Mouse (Mus musculus): ENCODE results near the gene Mettl7b. TPM values are rescaled to one million over a fixed set of nuclear protein-coding genes. Genes with fewer than 3 reads are reported as not detected.

Mettl7b gene
- polyA plus RNA-seq, 1 experiment, result not detected

DNA sequence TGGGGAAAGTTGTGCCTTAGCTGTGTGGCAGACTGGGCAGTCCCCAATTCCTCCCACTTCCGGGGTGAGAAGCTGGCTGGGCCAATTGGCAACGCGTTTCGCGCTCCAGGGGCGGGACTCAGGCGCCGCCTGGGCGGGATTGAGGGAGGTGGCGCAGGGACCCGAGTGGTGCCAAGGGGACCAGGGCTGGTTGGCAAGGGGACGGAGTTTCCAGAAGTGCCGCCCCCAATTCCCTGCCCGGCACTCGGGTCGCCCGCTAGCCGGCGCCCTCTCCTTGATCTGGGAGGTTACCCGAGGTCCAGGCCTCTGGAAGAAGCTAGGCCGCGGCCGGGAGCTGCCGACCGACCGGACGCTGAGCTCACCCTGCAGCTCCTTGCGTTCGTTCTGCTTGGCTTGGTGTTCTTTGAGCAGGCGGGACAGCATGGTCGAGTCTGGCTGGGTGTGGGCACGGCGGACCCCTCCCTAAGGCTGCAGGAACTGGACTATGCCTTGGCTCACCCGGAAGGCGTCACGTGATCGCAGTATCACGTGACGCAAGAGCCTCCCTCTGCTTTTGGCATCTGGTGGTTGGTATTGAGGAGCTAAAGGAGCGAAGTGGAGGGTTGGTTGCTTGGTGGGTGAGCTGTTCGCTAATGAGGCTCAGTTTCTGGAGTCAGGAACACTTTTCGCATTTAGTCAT, 37.6 kb downstream of the Mettl7b start:
- H3K4me3 ChIP-seq (ENCODE audit: insufficient read depth, poor library complexity, severe bottlenecking), result peak overlapping the region; percentile 36
- no peaks in the 10 kb centered on the region for H3K79me3 ChIP-seq (ENCODE audit: low read depth)
- peak; percentile 66 for TF ChIP-seq CEBPB (IDR thresholded peaks at IDR 0.05; ENCODE audit: low read depth)
- TF ChIP-seq CTCF (IDR thresholded peaks at IDR 0.05; ENCODE audit: control insufficient read depth, insufficient read depth, insufficient read length), result peak; percentile 64
- no peak for TF ChIP-seq MYOD1 (IDR thresholded peaks at IDR 0.05; ENCODE audit: control insufficient read depth, insufficient read length, low read depth)
- peak; percentile 100 for TF ChIP-seq USF1 (IDR thresholded peaks at IDR 0.05; ENCODE audit: low read depth)
- no peak for TF ChIP-seq MYOG (IDR thresholded peaks at IDR 0.05; ENCODE audit: control insufficient read depth, extremely low read depth, insufficient read length)
- TF ChIP-seq MAX (IDR thresholded peaks at IDR 0.05), result peak; percentile 74
- TF ChIP-seq FOSL1 (IDR thresholded peaks at IDR 0.05; ENCODE audit: insufficient read depth, low read length, poor library complexity, severe bottlenecking), result no peak
- H3K27me3 ChIP-seq (ENCODE audit: control insufficient read depth, insufficient read depth, insufficient read length), result no peaks in the 10 kb centered on the region
- H3ac ChIP-seq (ENCODE audit: control insufficient read depth, insufficient read length, low read depth), result peak overlapping the region; percentile 91
- peaks cover 7% of the 10 kb centered on the region for H3K36me3 ChIP-seq (ENCODE audit: control insufficient read depth, insufficient read depth)
- peaks cover 23% of the 10 kb centered on the region for H3K79me2 ChIP-seq (ENCODE audit: control insufficient read depth, insufficient read depth)

DNA sequence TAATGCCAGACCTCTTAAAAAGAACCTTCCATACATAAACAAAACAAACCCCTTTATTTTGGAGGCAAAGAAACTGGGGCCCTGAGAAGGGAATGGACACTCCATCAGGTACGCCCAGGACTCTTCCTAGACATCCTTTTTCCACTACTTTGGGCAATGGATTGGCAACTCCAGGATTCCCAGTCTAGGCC, 38.1 kb downstream of the Mettl7b start, which contains the start of gene Rdh5:
Gene Rdh5 (minus strand): TSS at position 67 of the 191 bp plus-strand sequence.
- Histone ChIP-seq H3K79me3 (ENCODE audit: low read depth) (no peaks in the 10 kb centered on the region), H3ac (ENCODE audit: control insufficient read depth, insufficient read length, low read depth) (peak within 1 kb of the TSS; percentile 91), H3K36me3 (ENCODE audit: control insufficient read depth, insufficient read depth) (peaks cover 12% of the 10 kb centered on the region), H3K27me3 (ENCODE audit: control insufficient read depth, insufficient read depth, insufficient read length) (no peaks in the 10 kb centered on the region), H3K79me2 (ENCODE audit: control insufficient read depth, insufficient read depth) (peaks cover 23% of the 10 kb centered on the region), H3K4me3 (ENCODE audit: insufficient read depth, poor library complexity, severe bottlenecking) (peak within 1 kb of the TSS; percentile 36)
- TF ChIP-seq FOSL1 (IDR thresholded peaks at IDR 0.05; ENCODE audit: insufficient read depth, low read length, poor library complexity, severe bottlenecking) (no peak), MAX (IDR thresholded peaks at IDR 0.05) (no peak), CEBPB (IDR thresholded peaks at IDR 0.05; ENCODE audit: low read depth) (no peak), MYOG (IDR thresholded peaks at IDR 0.05; ENCODE audit: control insufficient read depth, extremely low read depth, insufficient read length) (no peak), CTCF (IDR thresholded peaks at IDR 0.05; ENCODE audit: control insufficient read depth, insufficient read depth, insufficient read length) (no peak), USF1 (IDR thresholded peaks at IDR 0.05; ENCODE audit: low read depth) (no peak), MYOD1 (IDR thresholded peaks at IDR 0.05; ENCODE audit: control insufficient read depth, insufficient read length, low read depth) (no peak)

DNA sequence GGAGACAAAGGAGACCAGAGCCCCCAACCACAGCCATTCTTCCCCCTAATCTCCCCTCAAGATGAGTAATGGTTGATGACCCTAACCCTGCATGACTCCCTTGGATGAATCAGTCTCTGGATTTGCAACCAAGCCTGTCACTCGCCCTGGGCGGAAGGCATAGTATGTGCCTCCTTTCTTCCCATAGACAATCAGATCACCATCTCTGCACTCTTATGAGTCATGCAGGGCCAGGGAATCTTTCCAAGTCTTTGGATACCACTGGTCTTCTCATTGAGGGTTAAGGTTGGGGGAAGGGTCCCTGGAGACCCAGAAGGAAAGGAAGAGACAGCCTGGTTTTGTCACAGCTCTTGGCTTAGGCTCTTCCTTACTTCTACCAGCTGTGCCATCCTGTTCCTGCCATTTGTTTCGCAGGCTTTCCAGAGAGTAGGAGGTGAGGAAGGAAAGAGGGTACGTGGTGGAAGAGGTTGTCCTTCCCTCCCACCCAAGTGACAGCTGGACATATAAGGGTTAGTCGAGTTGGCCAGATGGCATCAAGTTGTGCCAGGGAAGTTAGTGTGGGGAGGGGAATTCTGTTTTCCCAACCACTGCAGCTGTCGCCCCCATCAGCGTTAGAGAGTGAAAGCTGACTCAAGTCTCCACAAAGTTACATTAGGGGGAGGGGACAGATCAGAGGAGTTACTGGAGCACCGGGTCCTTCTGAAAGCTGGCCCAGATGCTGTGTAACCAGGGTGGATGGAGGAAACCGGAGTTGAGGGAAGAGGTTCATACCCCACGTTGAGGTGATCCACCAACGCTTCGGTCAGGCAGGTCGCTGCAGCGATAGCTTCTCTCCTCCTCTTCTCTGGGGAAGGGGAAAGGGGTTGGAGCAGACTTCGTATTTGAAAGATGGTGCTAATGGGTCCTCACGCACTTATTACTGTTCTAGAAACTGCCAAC, 38.6 kb downstream of the Mettl7b start:
- Histone ChIP-seq H3K79me3 (ENCODE audit: low read depth) (no peaks in the 10 kb centered on the region), H3K79me2 (ENCODE audit: control insufficient read depth, insufficient read depth) (peaks cover 23% of the 10 kb centered on the region), H3K36me3 (ENCODE audit: control insufficient read depth, insufficient read depth) (peaks cover 17% of the 10 kb centered on the region), H3ac (ENCODE audit: control insufficient read depth, insufficient read length, low read depth) (peak overlapping the region; percentile 82), H3K4me3 (ENCODE audit: insufficient read depth, poor library complexity, severe bottlenecking) (peak overlapping the region; percentile 36), H3K27me3 (ENCODE audit: control insufficient read depth, insufficient read depth, insufficient read length) (no peaks in the 10 kb centered on the region)
- TF ChIP-seq CEBPB (IDR thresholded peaks at IDR 0.05; ENCODE audit: low read depth), result no peak
- TF ChIP-seq MAX (IDR thresholded peaks at IDR 0.05), result peak; percentile 11
- TF ChIP-seq FOSL1 (IDR thresholded peaks at IDR 0.05; ENCODE audit: insufficient read depth, low read length, poor library complexity, severe bottlenecking), result peak; percentile 37
- TF ChIP-seq MYOD1 (IDR thresholded peaks at IDR 0.05; ENCODE audit: control insufficient read depth, insufficient read length, low read depth), result peak; percentile 100
- no peak for TF ChIP-seq USF1 (IDR thresholded peaks at IDR 0.05; ENCODE audit: low read depth)
- TF ChIP-seq CTCF (IDR thresholded peaks at IDR 0.05; ENCODE audit: control insufficient read depth, insufficient read depth, insufficient read length), result no peak

DNA sequence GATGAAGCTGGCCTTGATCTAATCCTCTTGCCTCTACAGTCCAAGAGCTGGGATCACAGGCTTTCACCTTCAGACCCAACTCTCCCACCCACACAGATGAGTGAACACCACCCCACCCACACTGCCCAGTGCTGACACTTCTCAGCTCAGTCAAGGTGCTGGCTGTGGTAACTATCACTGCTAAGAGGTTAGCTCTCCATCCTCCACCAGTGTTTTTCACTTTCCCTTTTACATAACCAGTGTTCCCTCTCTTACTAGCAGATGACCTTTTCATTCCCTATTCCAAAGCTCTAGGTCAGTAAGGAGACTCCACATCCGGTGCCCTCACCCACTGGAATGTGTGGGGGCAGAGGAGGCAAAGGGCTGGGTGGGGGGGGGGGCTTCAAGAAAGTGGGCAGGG, 39.5 kb downstream of the Mettl7b start:
- H3ac ChIP-seq (ENCODE audit: control insufficient read depth, insufficient read length, low read depth), result peak overlapping the region; percentile 88
- peaks cover 26% of the 10 kb centered on the region for H3K36me3 ChIP-seq (ENCODE audit: control insufficient read depth, insufficient read depth)
- TF ChIP-seq MYOG (IDR thresholded peaks at IDR 0.05; ENCODE audit: control insufficient read depth, extremely low read depth, insufficient read length) (no peak), MAX (IDR thresholded peaks at IDR 0.05) (peak; percentile 24)
- no peak overlapping the region for H3K4me3 ChIP-seq (ENCODE audit: insufficient read depth, poor library complexity, severe bottlenecking)
- H3K27me3 ChIP-seq (ENCODE audit: control insufficient read depth, insufficient read depth, insufficient read length), result no peaks in the 10 kb centered on the region
- no peaks in the 10 kb centered on the region for H3K79me3 ChIP-seq (ENCODE audit: low read depth)
- peaks cover 30% of the 10 kb centered on the region for H3K79me2 ChIP-seq (ENCODE audit: control insufficient read depth, insufficient read depth)

DNA sequence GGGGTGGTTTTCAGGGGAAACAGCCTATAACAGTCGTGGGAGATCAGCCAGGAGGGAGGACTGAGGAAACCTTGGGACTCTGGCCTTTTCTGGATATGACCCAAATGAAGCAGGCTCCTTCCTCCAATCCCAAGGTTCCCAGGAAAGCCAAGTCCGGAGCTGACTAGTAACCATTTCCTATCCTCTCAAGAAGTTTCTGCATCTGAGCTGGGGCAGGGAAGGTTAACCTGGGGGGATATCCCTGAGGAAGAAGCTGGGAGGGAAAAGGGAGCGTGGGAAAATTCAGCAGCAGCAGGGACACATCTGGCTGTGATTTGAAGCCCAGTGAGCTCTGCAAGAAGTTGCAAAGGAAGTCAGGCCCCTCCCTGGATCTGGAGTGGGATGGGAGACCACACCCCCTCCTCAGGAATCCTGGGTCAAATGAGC, 40.0 kb downstream of the Mettl7b start:
- Histone ChIP-seq H3ac (ENCODE audit: control insufficient read depth, insufficient read length, low read depth) (peak overlapping the region; percentile 20), H3K27me3 (ENCODE audit: control insufficient read depth, insufficient read depth, insufficient read length) (no peaks in the 10 kb centered on the region), H3K4me3 (ENCODE audit: insufficient read depth, poor library complexity, severe bottlenecking) (no peak overlapping the region), H3K79me2 (ENCODE audit: control insufficient read depth, insufficient read depth) (peaks cover 35% of the 10 kb centered on the region), H3K36me3 (ENCODE audit: control insufficient read depth, insufficient read depth) (peaks cover 31% of the 10 kb centered on the region), H3K79me3 (ENCODE audit: low read depth) (peaks cover 3% of the 10 kb centered on the region)
- TF ChIP-seq CTCF (IDR thresholded peaks at IDR 0.05; ENCODE audit: control insufficient read depth, insufficient read depth, insufficient read length), result no peak
- TF ChIP-seq CEBPB (IDR thresholded peaks at IDR 0.05; ENCODE audit: low read depth), result no peak
- TF ChIP-seq USF1 (IDR thresholded peaks at IDR 0.05; ENCODE audit: low read depth), result no peak
- TF ChIP-seq MYOD1 (IDR thresholded peaks at IDR 0.05; ENCODE audit: control insufficient read depth, insufficient read length, low read depth), result no peak
- no peak for TF ChIP-seq MAX (IDR thresholded peaks at IDR 0.05)
- no peak for TF ChIP-seq MYOG (IDR thresholded peaks at IDR 0.05; ENCODE audit: control insufficient read depth, extremely low read depth, insufficient read length)
- no peak for TF ChIP-seq FOSL1 (IDR thresholded peaks at IDR 0.05; ENCODE audit: insufficient read depth, low read length, poor library complexity, severe bottlenecking)

Data from C2C12 (cell line).